7 mouse cellular contexts compared by ENCODE assay signal in the genomic region with DNA sequence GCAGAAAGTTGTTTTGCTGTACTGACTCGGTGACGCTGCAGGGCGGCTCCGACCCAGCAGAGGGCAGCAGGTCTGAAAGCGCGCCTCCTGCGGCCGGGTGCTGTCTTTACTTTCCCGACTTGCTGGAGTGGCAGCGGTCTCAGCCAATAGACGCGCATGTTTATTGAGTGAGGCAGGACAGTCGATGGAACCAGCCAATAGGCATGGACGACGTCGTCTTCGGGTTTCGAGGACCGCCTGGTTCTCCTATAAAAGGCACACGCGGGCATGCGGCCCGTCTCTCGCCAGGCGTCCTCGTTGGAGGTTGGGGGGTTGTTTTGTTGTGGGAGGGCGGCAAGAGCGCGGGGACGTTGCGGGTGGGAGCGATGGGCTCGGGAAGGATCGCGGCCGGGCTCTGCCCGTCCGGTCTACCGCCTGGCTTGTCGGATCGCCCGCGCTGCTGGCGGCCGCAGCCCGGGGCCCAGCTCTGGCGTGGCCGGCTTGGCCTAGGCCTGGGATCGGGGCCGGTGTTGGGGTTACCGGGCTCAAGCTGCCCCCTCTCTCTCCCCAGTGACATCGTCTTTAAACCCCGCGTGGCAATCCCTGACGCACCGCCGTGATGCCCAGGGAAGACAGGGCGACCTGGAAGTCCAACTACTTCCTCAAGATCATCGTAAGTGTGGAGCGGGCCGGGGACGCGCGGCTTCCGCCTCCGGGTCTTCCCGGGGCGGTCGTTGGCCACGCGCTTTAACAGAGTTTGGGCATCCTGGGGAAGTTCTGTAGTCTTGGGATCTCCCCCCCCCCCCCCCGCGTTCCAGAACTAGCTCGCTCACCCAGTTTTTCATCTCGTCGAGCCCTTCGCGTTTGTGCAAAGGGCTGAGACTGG. TPM values are rescaled to one million over a fixed set of nuclear protein-coding genes. Genes with fewer than 3 reads are reported as not detected.
DNase-seq lines count a peak whose midpoint lies in the region; ATAC-seq and TF ChIP-seq lines count a peak whose summit lies in the region.

A gene (plus strand): TSS at position 231 of the 865 bp plus-strand sequence.

- ATAC-seq in intestine, postnatal 0 days, result peak; percentile 95
- ATAC-seq in midbrain, embryonic 12.5 days (ENCODE audit: low FRiP score, low read depth), result peak; percentile 97

- H3K4me1 ChIP-seq in embryonic facial prominence, embryonic 10.5 days, result peaks cover 40% of the 10 kb centered on the region
- H3K4me1 ChIP-seq in intestine, postnatal 0 days (replicated peaks; ENCODE audit: control insufficient read depth, insufficient read depth, low read length), result no peaks in the 10 kb centered on the region
- peaks cover 27% of the 10 kb centered on the region for H3K4me1 ChIP-seq in midbrain, embryonic 12.5 days
- peaks cover 5% of the 10 kb centered on the region; the same call in 1 of the 2 replicates for H3K4me1 ChIP-seq in small intestine, adult 2 months (ENCODE audit: control insufficient read depth, insufficient read depth, insufficient read length, low read length)

- DNase-seq in adrenal gland, postnatal 10 days, result peak; percentile 100
- DNase-seq in embryonic facial prominence, embryonic 10.5 days (ENCODE audit: low spot score), result peak; percentile 99
- peak; percentile 82 for DNase-seq in gonadal fat pad, adult 2 months (ENCODE audit: low read depth)
- peak; percentile 99 for DNase-seq in left cerebral cortex, postnatal 4 days

- TF ChIP-seq POLR2A in small intestine, adult 2 months (IDR thresholded peaks at IDR 0.05; ENCODE audit: low read depth, low read length), result peak; percentile 99

- peak within 1 kb of the TSS; percentile 95 for H3K27ac ChIP-seq in embryonic facial prominence, embryonic 10.5 days (replicated peaks)
- H3K27ac ChIP-seq in intestine, postnatal 0 days (ENCODE audit: low read depth, low read length), result peak within 1 kb of the TSS; percentile 77
- peak within 1 kb of the TSS; percentile 77 for H3K27ac ChIP-seq in midbrain, embryonic 12.5 days (replicated peaks)
- peak within 1 kb of the TSS; percentile 41 for H3K27ac ChIP-seq in small intestine, adult 2 months (ENCODE audit: insufficient read depth, low read depth, low read length)

- peak; percentile 99 for TF ChIP-seq CTCF in intestine, postnatal 0 days (IDR thresholded peaks at IDR 0.05; ENCODE audit: low read depth)
- TF ChIP-seq CTCF in small intestine, adult 2 months (IDR thresholded peaks at IDR 0.05; ENCODE audit: extremely low read depth, insufficient read length, insufficient replicate concordance, low read depth, low read length), result peak; percentile 99

- H3K36me3 ChIP-seq in embryonic facial prominence, embryonic 10.5 days (replicated peaks), result peaks cover 54% of the 10 kb centered on the region
- H3K36me3 ChIP-seq in intestine, postnatal 0 days (ENCODE audit: control insufficient read depth, insufficient read depth), result peaks cover 42% of the 10 kb centered on the region
- peaks cover 38% of the 10 kb centered on the region for H3K36me3 ChIP-seq in midbrain, embryonic 12.5 days
- peaks cover 37% of the 10 kb centered on the region for H3K36me3 ChIP-seq in small intestine, adult 2 months (ENCODE audit: control insufficient read depth, insufficient read depth, low read length)

- peak within 1 kb of the TSS; percentile 88 for H3K9ac ChIP-seq in intestine, postnatal 0 days (ENCODE audit: low read depth, low read length)
- H3K9ac ChIP-seq in midbrain, embryonic 12.5 days (replicated peaks), result peak within 1 kb of the TSS; percentile 97

- no peaks in the 10 kb centered on the region for H3K27me3 ChIP-seq in embryonic facial prominence, embryonic 10.5 days (replicated peaks; ENCODE audit: low read depth, poor library complexity, severe bottlenecking)
- no peaks in the 10 kb centered on the region for H3K27me3 ChIP-seq in intestine, postnatal 0 days (replicated peaks; ENCODE audit: control insufficient read depth, insufficient read depth, low read length)
- H3K27me3 ChIP-seq in midbrain, embryonic 12.5 days, result no peaks in the 10 kb centered on the region
- H3K27me3 ChIP-seq in small intestine, adult 2 months (ENCODE audit: control insufficient read depth, insufficient read depth, low read length), result no peaks in the 10 kb centered on the region

- under 1% methylated on average over 78 of the region's 78 CpGs for WGBS in embryonic facial prominence, embryonic 10.5 days
- under 1% methylated on average over 78 of the region's 78 CpGs for WGBS in intestine, postnatal 0 days
- WGBS in midbrain, embryonic 12.5 days, result under 1% methylated on average over 76 of the region's 78 CpGs
- WGBS in small intestine, adult 2 months, result under 1% methylated on average over 78 of the region's 78 CpGs

- H3K9me3 ChIP-seq in embryonic facial prominence, embryonic 10.5 days, result no peaks in the 10 kb centered on the region
- no peaks in the 10 kb centered on the region for H3K9me3 ChIP-seq in intestine, postnatal 0 days (ENCODE audit: control insufficient read depth)
- no peaks in the 10 kb centered on the region for H3K9me3 ChIP-seq in midbrain, embryonic 12.5 days

- H3K4me2 ChIP-seq in intestine, postnatal 0 days (replicated peaks; ENCODE audit: low read depth), result peak within 1 kb of the TSS; percentile 66
- peak within 1 kb of the TSS; percentile 59 for H3K4me2 ChIP-seq in midbrain, embryonic 12.5 days (replicated peaks)

- H3K4me3 ChIP-seq in embryonic facial prominence, embryonic 10.5 days, result peak within 1 kb of the TSS; percentile 84
- H3K4me3 ChIP-seq in intestine, postnatal 0 days (ENCODE audit: low read depth, low read length), result peak within 1 kb of the TSS; percentile 70
- peak within 1 kb of the TSS; percentile 95 for H3K4me3 ChIP-seq in midbrain, embryonic 12.5 days
- peak within 1 kb of the TSS; percentile 91 for H3K4me3 ChIP-seq in small intestine, adult 2 months (ENCODE audit: low read depth, low read length)

- intact Hi-C loops in left cerebral cortex, postnatal 4 days (cut with DNase I), result loop anchor here (5.0 kb wide), 1 partner anchor 52 kb away; a partner anchor contains a TSS

RNA-seq across cellular contexts. Expression of the gene that starts here (rescaled TPM):
- total RNA-seq in adrenal gland, postnatal 10 days (2021), result 100 to 1,000 TPM; 933 to 968 TPM
- 1,413 and 1,489 TPM in 2 replicates for polyA plus RNA-seq in embryonic facial prominence, embryonic 10.5 days (2016; fragmentation: Nextera tagmentation; extraction: Ambion mirVana)
- polyA plus RNA-seq in gonadal fat pad, adult 2 months (2012; rRNA removed), result 2,579 and 2,812 TPM in 2 replicates
- 832 and 868 TPM in 2 replicates for polyA plus RNA-seq in intestine, postnatal 0 days (2015; fragmentation: Nextera tagmentation; extraction: Ambion mirVana)
- total RNA-seq in left cerebral cortex, postnatal 4 days (2021), result 100 to 1,000 TPM; 657 to 680 TPM
- polyA plus RNA-seq in midbrain, embryonic 12.5 days (2016; fragmentation: Nextera tagmentation; extraction: Ambion mirVana), result 863 and 871 TPM in 2 replicates
- 1,193 and 2,017 TPM in 2 replicates for polyA plus RNA-seq in small intestine, adult 2 months (2012; rRNA removed)

Comparison
In these comparisons a context has a peak if more than half of its experiments do, and no peak if none do; other contexts are left out.
1. Peak in every context shown above with its lines: DNase-seq, ATAC-seq, H3K4me3 ChIP-seq and H3K27ac ChIP-seq.
2. H3K27ac ChIP-seq: peak in every context shown above with its lines; median percentile 95 in embryonic facial prominence, embryonic 10.5 days; 77 in intestine, postnatal 0 days; 77 in midbrain, embryonic 12.5 days; 41 in small intestine, adult 2 months.